8 mouse cellular contexts compared by ENCODE assay signal in genomic region chr5:33630615-33631014, GRCm38 (mm10). TPM values are rescaled to one million over a fixed set of nuclear protein-coding genes. Genes with fewer than 3 reads are reported as not detected.
DNase-seq lines count a peak whose midpoint lies in the region; ATAC-seq and TF ChIP-seq lines count a peak whose summit lies in the region.

No protein-coding gene starts in this region.

- no peak for TF ChIP-seq CTCF in bone marrow, adult 2 months (IDR thresholded peaks at IDR 0.05; ENCODE audit: control insufficient read depth, insufficient read depth, low read length)
- TF ChIP-seq CTCF in liver, embryonic 14.5 days (IDR thresholded peaks at IDR 0.05; ENCODE audit: low read depth) = no peak

- no peaks in the 10 kb centered on the region for H3K36me3 ChIP-seq in kidney, embryonic 14.5 days (ENCODE audit: control insufficient read depth, insufficient read depth, low read length)
- H3K36me3 ChIP-seq in heart, embryonic 11.5 days (ENCODE audit: control insufficient read depth, insufficient read depth, low read length) = no peaks in the 10 kb centered on the region
- peaks cover 6% of the 10 kb centered on the region for H3K36me3 ChIP-seq in liver, embryonic 14.5 days (replicated peaks; ENCODE audit: control insufficient read depth, insufficient read depth, low read depth)

- DNase-seq in kidney, postnatal 36 days = no peak
- DNase-seq in liver, embryonic 14.5 days (ENCODE audit: low read depth in 3 of 3, low spot score in 3 of 3) = no peak
- DNase-seq in embryo, embryonic 10.5 days (ENCODE audit: low spot score) = no peak
- no peak for DNase-seq in right cerebral cortex, postnatal 14 days
- no peak for DNase-seq in left cerebral cortex, postnatal 10 days (ENCODE audit: extremely low spot score in 1 of 2, low spot score in 2 of 2)

- no peak for TF ChIP-seq POLR2A in bone marrow, adult 2 months (IDR thresholded peaks at IDR 0.05; ENCODE audit: borderline replicate concordance, control insufficient read depth, low read depth, low read length)

- WGBS in kidney, embryonic 14.5 days = 65% methylated on average over 4 of the region's 4 CpGs
- 35% methylated on average over 4 of the region's 4 CpGs for WGBS in bone marrow, adult 2 months
- WGBS in heart, embryonic 11.5 days (ENCODE audit: insufficient replicate concordance) = 65% methylated on average over 4 of the region's 4 CpGs
- 37% methylated on average over 4 of the region's 4 CpGs for WGBS in liver, embryonic 14.5 days (ENCODE audit: insufficient replicate concordance)

- peak overlapping the region; percentile 60; the same call in 1 of the 2 replicates for H3K9ac ChIP-seq in kidney, embryonic 14.5 days (ENCODE audit: low read depth, low read length)
- 0 out of 2 replicates have a peak overlapping the region, but pooled peaks have one; percentile 43 for H3K9ac ChIP-seq in heart, embryonic 11.5 days (ENCODE audit: low read depth, low read length)
- H3K9ac ChIP-seq in liver, embryonic 14.5 days (replicated peaks) = peak overlapping the region; percentile 36

- intact Hi-C loops in left cerebral cortex, postnatal 10 days (cut with DNase I) = no loop called here

- H3K27me3 ChIP-seq in kidney, embryonic 14.5 days (ENCODE audit: control insufficient read depth, insufficient read depth, low read length) = no peaks in the 10 kb centered on the region
- no peaks in the 10 kb centered on the region for H3K27me3 ChIP-seq in heart, embryonic 11.5 days (ENCODE audit: control insufficient read depth, insufficient read depth, low read length)
- no peaks in the 10 kb centered on the region for H3K27me3 ChIP-seq in liver, embryonic 14.5 days (ENCODE audit: control insufficient read depth, insufficient read depth, low read length)

- H3K9me3 ChIP-seq in kidney, embryonic 14.5 days (ENCODE audit: control insufficient read depth, low read length) = no peaks in the 10 kb centered on the region
- H3K9me3 ChIP-seq in heart, embryonic 11.5 days (replicated peaks; ENCODE audit: control insufficient read depth, low read length) = no peaks in the 10 kb centered on the region
- no peaks in the 10 kb centered on the region for H3K9me3 ChIP-seq in liver, embryonic 14.5 days (ENCODE audit: control insufficient read depth, low read length)

- H3K4me3 ChIP-seq in kidney, embryonic 14.5 days (ENCODE audit: low read length) = no peak overlapping the region
- H3K4me3 ChIP-seq in bone marrow, adult 2 months (replicated peaks; ENCODE audit: control insufficient read depth, low read depth, low read length) = peak overlapping the region; percentile 69
- peak overlapping the region; percentile 89 for H3K4me3 ChIP-seq in heart, embryonic 11.5 days (ENCODE audit: low read depth, low read length)
- H3K4me3 ChIP-seq in liver, embryonic 14.5 days (ENCODE audit: insufficient read depth in 1 of 2, low read depth in 2 of 2, low read length in 2 of 2) = peak overlapping the region; percentile 44 to 75

- H3K4me1 ChIP-seq in kidney, embryonic 14.5 days (ENCODE audit: control insufficient read depth, insufficient read depth, low read length) = peaks cover 7% of the 10 kb centered on the region
- H3K4me1 ChIP-seq in bone marrow, adult 2 months (ENCODE audit: control insufficient read depth, insufficient read depth, low read length) = peaks cover 7% of the 10 kb centered on the region
- H3K4me1 ChIP-seq in heart, embryonic 11.5 days (ENCODE audit: control insufficient read depth, insufficient read depth, low read length) = peaks cover 14% of the 10 kb centered on the region
- H3K4me1 ChIP-seq in liver, embryonic 14.5 days (replicated peaks; ENCODE audit: control insufficient read depth in 2 of 2, insufficient read depth in 2 of 2, low read length in 1 of 2) = peaks cover 18 to 25% of the 10 kb centered on the region in 2 experiments

- H3K4me2 ChIP-seq in kidney, embryonic 14.5 days (replicated peaks; ENCODE audit: low read depth, low read length) = peak overlapping the region; percentile 72; the same call in 1 of the 2 replicates
- H3K4me2 ChIP-seq in heart, embryonic 11.5 days = peak overlapping the region; percentile 63
- peak overlapping the region; percentile 74 for H3K4me2 ChIP-seq in liver, embryonic 14.5 days (ENCODE audit: low read depth)

- TF ChIP-seq EP300 in liver, embryonic 14.5 days (IDR thresholded peaks at IDR 0.05; ENCODE audit: low read depth) = no peak

- H3K27ac ChIP-seq in kidney, embryonic 14.5 days (ENCODE audit: low read depth, low read length) = no peak overlapping the region
- peak overlapping the region; percentile 24 for H3K27ac ChIP-seq in bone marrow, adult 2 months (ENCODE audit: control insufficient read depth, insufficient read depth, low read depth, low read length, poor library complexity)
- peak overlapping the region; percentile 16; the same call in 1 of the 2 replicates for H3K27ac ChIP-seq in heart, embryonic 11.5 days (ENCODE audit: low read depth, low read length)
- peak overlapping the region; percentile 38 for H3K27ac ChIP-seq in liver, embryonic 14.5 days

- ATAC-seq in kidney, embryonic 14.5 days (ENCODE audit: low FRiP score, low TSS enrichment) = no peak
- ATAC-seq in heart, embryonic 11.5 days (replicated peaks; ENCODE audit: insufficient number of reproducible peaks, low FRiP score, low TSS enrichment) = no peak
- ATAC-seq in liver, embryonic 14.5 days (ENCODE audit: insufficient read depth) = no peak

RNA-seq across cellular contexts. Expression of gene Gm9903, which starts 0.9 kb away (rescaled TPM):
- polyA plus RNA-seq in kidney, embryonic 14.5 days (2014; fragmentation: Nextera tagmentation; extraction: Ambion mirVana) = 0.57 and 1.0 TPM in 2 replicates
- not detected in 2 replicates for polyA plus RNA-seq in bone marrow, adult 2 months (2011; ENCODE audit: insufficient read depth, insufficient read length, low replicate concordance, missing spikeins)
- polyA plus RNA-seq in heart, embryonic 11.5 days (2014; fragmentation: Nextera tagmentation; extraction: Ambion mirVana) = 1.5 and 2.0 TPM in 2 replicates
- polyA plus RNA-seq in liver, embryonic 14.5 days (2012; rRNA removed) = 0.06 and 0.18 TPM in 2 replicates
- not detected in 2 replicates for polyA plus RNA-seq in liver, embryonic 14.5 days (2014; fragmentation: Nextera tagmentation; extraction: Ambion mirVana)
- total RNA-seq in left cerebral cortex, postnatal 10 days (2021) = under 1 TPM; 0.51 to 0.59 TPM

RNA-seq across cellular contexts. Expression of gene Fam53a, which starts 1.2 kb away (rescaled TPM):
- 69.4 and 70.3 TPM in 2 replicates for polyA plus RNA-seq in kidney, embryonic 14.5 days (2014; fragmentation: Nextera tagmentation; extraction: Ambion mirVana)
- polyA plus RNA-seq in bone marrow, adult 2 months (2011; ENCODE audit: insufficient read depth, insufficient read length, low replicate concordance, missing spikeins) = 6.6 and 11.1 TPM in 2 replicates
- 56.6 and 59.5 TPM in 2 replicates for polyA plus RNA-seq in heart, embryonic 11.5 days (2014; fragmentation: Nextera tagmentation; extraction: Ambion mirVana)
- 7.3 and 7.9 TPM in 2 replicates for polyA plus RNA-seq in liver, embryonic 14.5 days (2012; rRNA removed)
- polyA plus RNA-seq in liver, embryonic 14.5 days (2014; fragmentation: Nextera tagmentation; extraction: Ambion mirVana) = 17.9 and 21.9 TPM in 2 replicates
- total RNA-seq in left cerebral cortex, postnatal 10 days (2021) = 10 to 100 TPM; 17.3 to 19.6 TPM

RNA-seq across cellular contexts. Expression of gene Slbp, which starts 21.8 kb away (rescaled TPM):
- polyA plus RNA-seq in kidney, embryonic 14.5 days (2014; fragmentation: Nextera tagmentation; extraction: Ambion mirVana) = 261 TPM in 2 replicates
- polyA plus RNA-seq in bone marrow, adult 2 months (2011; ENCODE audit: insufficient read depth, insufficient read length, low replicate concordance, missing spikeins) = 194 and 275 TPM in 2 replicates
- 162 and 166 TPM in 2 replicates for polyA plus RNA-seq in heart, embryonic 11.5 days (2014; fragmentation: Nextera tagmentation; extraction: Ambion mirVana)
- 97.1 and 155 TPM in 2 replicates for polyA plus RNA-seq in liver, embryonic 14.5 days (2012; rRNA removed)
- 290 and 309 TPM in 2 replicates for polyA plus RNA-seq in liver, embryonic 14.5 days (2014; fragmentation: Nextera tagmentation; extraction: Ambion mirVana)
- 10 to 100 TPM; 26.5 to 28.9 TPM for total RNA-seq in left cerebral cortex, postnatal 10 days (2021)

RNA-seq across cellular contexts. Expression of gene Tacc3, which starts 27.3 kb away (rescaled TPM):
- polyA plus RNA-seq in kidney, embryonic 14.5 days (2014; fragmentation: Nextera tagmentation; extraction: Ambion mirVana) = 175 and 205 TPM in 2 replicates
- 237 and 249 TPM in 2 replicates for polyA plus RNA-seq in bone marrow, adult 2 months (2011; ENCODE audit: insufficient read depth, insufficient read length, low replicate concordance, missing spikeins)
- polyA plus RNA-seq in heart, embryonic 11.5 days (2014; fragmentation: Nextera tagmentation; extraction: Ambion mirVana) = 171 and 186 TPM in 2 replicates
- polyA plus RNA-seq in liver, embryonic 14.5 days (2012; rRNA removed) = 50.4 and 69.1 TPM in 2 replicates
- 138 and 152 TPM in 2 replicates for polyA plus RNA-seq in liver, embryonic 14.5 days (2014; fragmentation: Nextera tagmentation; extraction: Ambion mirVana)
- total RNA-seq in left cerebral cortex, postnatal 10 days (2021) = 10 to 100 TPM in 1 of 2 experiments, 1 to 10 TPM in 1; 9.9 to 15.0 TPM

RNA-seq across cellular contexts. Expression of gene Tmem129, which starts 27.6 kb away (rescaled TPM):
- polyA plus RNA-seq in kidney, embryonic 14.5 days (2014; fragmentation: Nextera tagmentation; extraction: Ambion mirVana) = 32.3 and 37.7 TPM in 2 replicates
- 8.4 and 9.7 TPM in 2 replicates for polyA plus RNA-seq in bone marrow, adult 2 months (2011; ENCODE audit: insufficient read depth, insufficient read length, low replicate concordance, missing spikeins)
- polyA plus RNA-seq in heart, embryonic 11.5 days (2014; fragmentation: Nextera tagmentation; extraction: Ambion mirVana) = 41.5 and 42.3 TPM in 2 replicates
- 17.4 and 17.7 TPM in 2 replicates for polyA plus RNA-seq in liver, embryonic 14.5 days (2012; rRNA removed)
- 19.4 and 22.1 TPM in 2 replicates for polyA plus RNA-seq in liver, embryonic 14.5 days (2014; fragmentation: Nextera tagmentation; extraction: Ambion mirVana)
- 10 to 100 TPM; 22.2 to 23.9 TPM for total RNA-seq in left cerebral cortex, postnatal 10 days (2021)
